Mouse (Mus musculus) cerebellum, postnatal 36 days (tissue): ENCODE measurements around the gene Dclk1.
A peak's percentile ranks its signal among the peaks of the same experiment; 100 is the strongest.

Experiments used
- DNase-seq, 2 experiments: peaks; one replicate each; pipeline ENCODE4 v3.0.0; 2021 to 2022; ENCODE audit warnings: mixed read lengths in 2 of 2

Gene Dclk1

DNA sequence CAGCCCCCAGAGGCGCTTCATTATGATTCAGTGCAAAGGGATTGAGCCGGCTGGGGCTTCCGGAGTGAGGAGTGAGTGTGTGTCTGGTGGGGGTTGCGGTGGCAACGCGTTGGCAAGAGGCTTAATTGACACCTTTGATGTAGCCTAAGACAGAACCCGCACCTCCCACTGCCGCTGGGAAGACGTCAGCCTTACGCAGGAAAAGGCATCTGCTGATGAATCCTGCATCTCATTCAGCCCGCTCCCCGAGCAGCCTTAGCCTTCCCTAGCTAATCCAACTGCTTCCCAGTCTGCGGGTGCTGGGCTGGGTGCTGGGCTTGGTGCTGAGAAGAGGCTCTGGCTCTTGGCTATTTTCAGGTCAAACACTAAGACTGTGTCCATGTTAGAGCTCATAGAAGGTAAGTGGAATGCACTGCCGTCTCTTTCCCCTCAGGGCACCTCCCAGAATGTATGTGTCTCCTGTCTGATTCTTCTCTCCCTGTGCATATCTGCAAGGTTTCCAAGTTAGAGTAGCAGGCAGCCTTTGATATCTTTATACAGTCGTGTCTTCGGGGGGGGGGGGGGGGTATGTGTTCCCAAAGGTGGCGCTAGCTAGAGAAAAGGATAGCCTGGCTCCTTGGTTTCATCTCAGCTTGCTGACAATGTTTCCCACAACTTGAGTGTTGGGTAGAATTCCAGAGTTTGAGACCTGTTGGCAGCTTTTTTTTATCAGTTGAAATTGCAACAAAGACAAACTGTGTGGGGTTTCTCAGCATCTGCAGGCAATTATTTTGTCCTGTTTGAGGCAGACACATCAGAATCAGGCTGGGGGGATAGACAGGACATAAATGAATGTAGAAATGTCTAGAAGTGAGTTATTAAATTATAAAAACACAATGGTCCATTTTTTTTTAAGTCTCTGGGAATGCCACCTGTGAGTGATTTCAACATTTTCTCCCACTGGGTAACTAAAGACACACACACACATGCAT lies 219.8 kb downstream of the Dclk1 start:
- peak; percentile 74 to 81 for DNase-seq

DNA sequence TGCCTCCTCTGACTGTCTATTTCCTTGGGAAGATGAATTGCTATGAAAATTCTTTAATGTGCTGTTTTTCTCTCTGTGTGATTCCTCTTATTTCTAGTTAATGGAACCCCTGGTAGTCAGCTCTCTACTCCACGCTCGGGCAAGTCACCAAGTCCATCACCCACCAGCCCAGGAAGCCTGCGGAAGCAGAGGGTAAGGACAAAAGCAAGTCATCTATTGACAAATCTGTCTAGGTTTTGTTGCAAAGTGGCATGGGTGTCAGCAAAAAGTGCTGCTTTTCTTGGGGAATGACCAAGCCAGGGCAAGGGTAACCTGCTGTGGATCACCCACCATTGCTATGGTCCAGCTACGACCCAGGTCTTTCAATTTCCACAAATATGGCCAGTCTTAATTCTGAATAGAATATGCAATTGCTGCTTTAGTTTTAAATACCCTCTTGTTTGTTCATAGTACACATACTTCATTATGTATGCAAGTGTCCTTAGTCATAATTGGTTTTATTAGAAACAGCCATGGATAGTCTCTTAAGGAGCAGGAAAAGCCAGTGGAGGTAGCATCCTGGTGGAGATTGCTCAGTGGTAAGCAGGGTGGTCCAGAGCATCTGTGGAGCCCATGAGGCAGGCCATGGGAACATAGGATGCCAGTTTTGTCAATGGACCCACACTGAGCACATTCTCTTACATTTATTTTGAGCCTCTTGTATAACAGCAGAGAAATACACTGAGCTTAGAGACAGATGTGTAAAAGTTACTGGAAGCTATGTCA lies 220.9 kb downstream of the Dclk1 start:
- peak; percentile 41 to 55 for DNase-seq

DNA sequence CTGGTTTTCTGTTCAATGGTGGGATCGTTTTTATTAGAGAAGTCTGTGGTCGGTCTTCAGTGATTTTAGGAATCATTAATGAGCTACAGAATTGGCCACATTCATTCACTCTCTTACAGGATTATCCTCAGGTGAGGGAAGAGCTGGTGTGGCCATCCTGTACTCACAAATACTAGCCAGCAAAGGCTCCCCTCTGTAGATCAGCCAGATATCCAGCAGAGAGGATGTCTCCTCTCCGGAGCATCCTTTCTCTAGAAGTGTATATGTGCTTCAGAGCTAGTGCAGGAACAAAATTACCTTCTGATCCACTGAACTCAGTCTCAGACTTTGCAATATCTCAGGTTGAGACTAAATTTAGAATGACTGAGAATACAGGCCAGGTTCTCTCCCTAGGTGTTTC lies 222.1 kb downstream of the Dclk1 start:
- DNase-seq, result peak in 1 of 2 experiments; percentile 40

DNA sequence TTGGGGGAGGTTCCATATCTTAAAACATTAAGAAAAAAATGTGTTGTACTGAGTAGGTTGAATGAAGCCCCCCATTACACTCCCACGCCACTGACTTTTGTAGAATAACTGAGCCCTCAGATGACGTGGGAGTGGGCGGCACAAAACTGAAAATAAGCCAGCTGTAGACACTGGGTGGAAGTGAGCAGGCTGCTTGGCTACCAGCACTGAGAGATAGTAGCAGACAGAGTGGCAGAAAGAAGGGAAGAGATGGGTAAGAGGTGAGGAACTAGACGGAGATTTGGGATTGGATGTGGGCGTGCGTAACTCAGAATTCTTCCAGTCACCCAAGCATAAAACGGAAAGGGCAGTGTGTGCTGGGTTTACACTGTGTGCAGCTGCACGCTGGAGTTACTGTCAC lies 223.6 kb downstream of the Dclk1 start:
- DNase-seq, result no peak

DNA sequence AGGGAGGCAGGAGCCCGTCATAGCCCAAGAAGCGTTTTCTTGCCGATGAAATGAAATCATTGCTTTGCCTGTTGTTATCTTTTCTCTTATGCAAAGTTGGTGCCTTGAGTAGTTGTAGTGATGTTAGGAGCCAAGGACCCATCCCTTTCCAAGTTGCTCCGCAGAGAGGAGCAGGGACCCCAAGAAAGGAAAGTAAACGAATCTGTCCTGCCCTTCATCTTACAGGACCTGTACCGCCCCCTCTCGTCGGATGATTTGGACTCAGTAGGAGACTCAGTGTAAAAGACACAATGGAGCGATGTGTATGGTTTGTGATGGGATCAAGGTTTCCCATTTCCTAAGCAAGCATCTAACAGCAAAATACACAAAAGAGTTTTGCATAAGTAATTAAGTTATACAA lies 224.2 kb downstream of the Dclk1 start:
- DNase-seq, result peak; percentile 58 to 59

DNA sequence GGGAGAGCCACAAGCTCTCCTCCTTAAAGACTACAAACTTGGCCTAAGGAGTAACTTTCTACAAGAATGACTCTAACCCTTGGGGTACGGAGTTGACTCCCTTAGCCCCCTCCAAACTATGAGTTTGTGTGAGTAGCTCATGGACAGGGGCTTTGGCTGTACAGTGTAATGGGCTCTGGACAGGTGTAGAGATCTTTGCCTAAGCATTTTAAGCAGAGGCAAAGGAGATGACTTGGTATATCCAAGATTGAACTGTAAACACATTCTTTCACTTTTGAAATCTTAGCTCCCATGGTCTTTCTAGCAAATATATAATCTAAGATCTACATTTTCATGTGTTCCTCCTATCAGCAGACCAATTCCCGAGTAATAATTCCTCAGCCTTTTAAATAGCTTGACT lies 229.9 kb downstream of the Dclk1 start, which contains the start of gene Gm21954:
Gm21954 (minus strand) TSS at position 101 of the 400 bp plus-strand sequence.
- DNase-seq, result no peak

DNA sequence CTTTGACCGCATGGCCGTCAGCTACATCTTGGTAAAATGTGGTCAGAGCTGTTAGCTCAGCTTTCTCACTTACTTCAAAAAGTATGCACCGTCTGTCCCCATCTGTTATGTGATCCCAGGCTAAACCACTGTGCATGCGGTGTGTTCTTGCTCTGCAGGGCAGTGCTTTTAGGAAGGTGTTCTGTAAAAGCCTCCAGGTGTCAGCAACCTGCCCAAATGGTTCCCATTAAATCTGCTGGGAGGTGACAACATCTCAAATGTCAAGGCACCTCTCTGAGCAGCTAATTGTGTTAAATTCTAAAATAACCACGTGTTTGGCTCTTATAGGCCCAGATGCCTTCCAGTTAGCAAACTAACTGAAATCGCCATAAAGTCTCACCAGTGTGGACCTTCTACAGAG lies 231.0 kb downstream of the Dclk1 start:
- no peak for DNase-seq

DNA sequence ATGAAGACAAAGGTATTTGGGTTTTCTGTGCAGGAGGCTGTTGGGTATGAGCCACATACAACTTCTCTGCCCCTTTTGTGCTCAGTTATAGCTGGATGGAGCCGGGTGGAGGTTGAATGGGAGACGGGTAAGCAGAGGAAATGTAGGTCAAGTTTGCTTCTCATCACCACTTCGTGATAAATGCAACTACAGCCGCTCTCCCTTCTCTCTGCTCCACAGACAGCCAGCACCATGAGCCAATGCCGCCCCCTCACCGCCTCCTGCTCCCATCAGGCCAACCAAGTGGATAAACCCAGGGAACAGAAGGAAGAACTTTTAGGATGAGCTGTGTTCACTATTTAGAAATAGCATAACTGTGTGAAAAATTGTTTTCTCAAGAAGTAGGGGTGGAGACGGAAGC lies 234.5 kb downstream of the Dclk1 start:
- peak; percentile 47 to 60 for DNase-seq

DNA sequence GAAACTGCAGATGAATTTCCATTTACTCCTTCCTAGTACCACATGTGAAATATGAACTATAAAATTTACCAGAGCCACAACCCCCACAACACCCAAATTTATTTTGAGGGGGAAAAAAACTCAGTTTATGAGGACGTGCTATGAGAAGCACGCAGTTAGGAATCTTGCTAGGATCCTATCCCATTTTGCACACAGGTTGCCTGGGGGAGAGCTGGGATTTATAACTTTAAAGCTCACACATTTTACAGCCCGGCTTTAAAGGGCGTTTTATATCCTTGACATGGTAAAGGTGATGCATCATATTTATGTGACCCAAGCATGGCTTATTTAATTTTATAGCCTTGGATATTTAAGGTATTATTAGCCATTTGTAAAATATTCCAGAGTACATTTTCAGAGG lies 237.1 kb downstream of the Dclk1 start:
- no peak for DNase-seq

DNA sequence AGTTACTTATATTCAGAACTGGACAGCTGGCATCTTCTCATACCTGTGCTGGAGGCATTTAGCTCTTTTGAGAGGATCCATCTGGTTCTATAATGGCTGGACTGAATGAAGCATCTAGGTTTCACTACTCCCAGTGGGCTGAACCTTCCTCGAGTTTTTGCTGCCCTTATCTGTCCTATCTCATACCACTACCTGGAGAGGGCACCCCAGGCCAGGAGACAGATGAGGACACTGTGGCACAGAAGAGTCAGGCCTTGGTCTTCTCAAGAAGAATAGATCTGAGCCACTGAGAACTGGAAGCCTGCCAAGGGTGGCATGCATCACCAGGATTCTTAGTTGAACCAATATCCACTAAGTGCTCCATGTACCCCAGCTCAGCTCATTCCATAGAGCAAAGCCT lies 239.0 kb downstream of the Dclk1 start:
- no peak for DNase-seq

DNA sequence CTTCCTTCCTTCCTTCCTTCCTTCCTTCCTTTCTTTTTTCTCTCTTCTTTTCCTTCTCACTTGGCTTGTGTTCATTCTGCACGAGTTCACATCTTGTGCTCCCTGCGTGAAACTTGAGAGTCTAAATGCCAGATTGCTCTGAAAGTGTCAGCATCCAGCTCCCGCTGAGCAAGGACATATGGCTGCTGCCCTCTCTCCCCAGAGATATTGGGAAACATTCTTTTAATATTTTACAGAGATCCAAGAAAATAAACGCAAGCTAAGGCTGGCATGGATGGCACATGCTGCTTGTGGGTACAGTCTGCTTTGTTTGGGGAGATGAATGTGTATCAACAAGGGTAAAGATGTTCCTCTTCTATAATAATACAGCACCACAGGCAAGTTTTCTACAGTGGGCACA lies 241.2 kb downstream of the Dclk1 start:
- peak; percentile 84 to 87 for DNase-seq

DNA sequence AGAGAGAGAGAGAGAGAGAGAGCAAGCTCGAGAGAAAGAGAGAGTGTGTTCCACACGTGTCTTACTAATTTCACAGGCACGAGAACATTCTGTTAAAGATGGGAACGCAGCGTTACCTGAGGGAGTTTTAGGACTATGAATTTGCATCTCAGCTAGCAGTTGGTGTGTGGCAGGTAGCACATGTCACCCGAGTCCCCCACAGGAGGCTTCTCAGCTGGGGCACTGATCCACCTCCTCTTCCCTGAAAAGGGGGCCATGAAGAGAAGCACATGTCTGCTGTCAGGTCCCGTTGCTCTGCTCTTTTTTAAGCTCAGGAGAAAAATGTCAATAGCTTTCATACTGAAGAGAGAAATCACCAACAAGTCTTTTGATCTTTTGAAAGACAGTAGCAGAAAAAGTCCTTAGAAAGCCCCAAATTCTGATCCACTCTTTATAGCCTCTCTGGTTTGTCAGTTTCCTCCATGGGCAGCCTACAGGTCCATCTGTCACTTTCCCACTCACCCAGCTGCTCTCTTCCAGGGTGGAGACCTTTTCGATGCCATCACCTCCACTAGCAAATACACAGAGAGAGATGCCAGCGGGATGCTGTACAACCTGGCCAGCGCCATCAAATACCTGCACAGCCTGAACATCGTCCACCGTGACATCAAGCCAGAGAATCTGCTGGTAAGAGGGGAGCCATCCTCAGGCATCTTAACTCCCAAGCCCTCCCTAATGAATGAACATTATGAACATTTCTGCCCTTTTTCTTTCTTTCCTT lies 247.2 kb downstream of the Dclk1 start:
- DNase-seq, result peak; percentile 83 to 87

DNA sequence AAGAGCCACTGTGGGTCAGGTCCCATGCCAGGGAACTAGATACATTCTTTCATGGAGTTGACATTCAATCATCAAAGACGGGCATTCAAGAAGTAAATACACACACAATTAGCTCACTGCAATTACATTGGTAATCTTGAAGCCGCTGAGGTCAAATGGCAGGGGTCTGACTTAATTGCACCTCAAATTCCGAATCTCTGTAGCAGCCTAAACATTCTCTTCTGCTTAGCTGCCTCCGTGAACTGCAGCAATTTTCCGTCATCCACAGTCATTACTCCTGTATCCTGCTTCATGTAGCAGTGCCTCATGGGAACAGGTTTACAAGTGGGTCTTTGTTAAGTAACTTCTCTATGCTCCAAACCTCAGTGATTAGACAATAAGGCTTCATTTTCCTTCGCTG lies 249.9 kb downstream of the Dclk1 start:
- DNase-seq, result no peak

DNA sequence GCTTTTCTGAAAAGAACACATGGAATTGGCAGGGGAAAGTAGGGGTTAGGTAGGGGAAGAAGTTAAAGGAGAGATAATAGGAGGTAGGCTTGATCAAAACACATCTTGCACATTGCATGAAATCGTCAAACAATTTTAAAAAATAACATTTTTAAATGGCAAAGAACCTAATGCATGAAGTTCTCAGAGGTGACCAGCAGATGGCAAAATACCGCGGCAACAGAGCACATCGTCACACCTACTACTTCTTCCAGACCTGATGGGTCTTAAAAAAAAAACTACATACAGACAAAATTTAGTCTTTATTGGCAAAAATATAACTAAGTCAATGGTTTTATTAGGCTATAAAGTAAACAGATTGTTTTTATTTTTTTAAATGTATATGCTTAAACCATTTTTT lies 252.2 kb downstream of the Dclk1 start:
- no peak for DNase-seq

DNA sequence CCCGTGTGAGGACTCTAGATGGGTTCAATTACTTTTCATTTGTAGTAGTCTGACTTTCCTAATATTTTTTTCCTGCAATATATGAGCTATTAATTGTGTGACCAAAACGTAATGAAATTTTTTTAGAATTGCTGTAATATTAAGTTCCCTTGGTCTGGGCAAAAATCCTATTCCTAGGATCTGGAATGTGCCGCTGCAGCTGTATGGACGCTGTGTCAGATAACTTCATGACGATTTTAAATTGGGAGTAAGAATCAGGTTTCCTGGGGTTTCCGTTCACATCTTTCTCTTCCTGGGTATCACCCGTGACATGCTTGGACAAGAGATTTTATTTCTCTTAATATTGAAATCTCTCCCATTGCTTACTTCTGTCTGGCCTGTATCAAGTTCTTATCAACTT lies 253.1 kb downstream of the Dclk1 start:
- DNase-seq, result no peak

DNA sequence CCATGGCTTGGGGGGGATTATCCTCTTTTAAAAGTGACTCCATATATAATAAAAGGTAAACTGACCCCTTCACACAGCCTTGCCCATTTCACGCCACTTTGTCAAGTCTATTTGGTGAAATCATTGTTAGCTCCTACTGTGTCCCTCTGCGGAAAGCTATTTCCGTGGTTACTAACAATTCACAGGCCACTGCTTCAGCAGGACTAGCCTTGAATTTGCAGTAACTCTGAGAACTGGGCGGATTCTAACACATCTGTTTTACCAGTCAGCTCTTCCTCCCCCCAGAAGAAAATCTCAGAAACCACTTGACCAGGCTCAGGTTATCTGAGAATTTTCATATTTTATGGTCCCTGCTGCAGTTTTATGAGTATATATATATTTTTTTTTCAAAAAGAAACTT lies 253.7 kb downstream of the Dclk1 start:
- DNase-seq, result no peak

DNA sequence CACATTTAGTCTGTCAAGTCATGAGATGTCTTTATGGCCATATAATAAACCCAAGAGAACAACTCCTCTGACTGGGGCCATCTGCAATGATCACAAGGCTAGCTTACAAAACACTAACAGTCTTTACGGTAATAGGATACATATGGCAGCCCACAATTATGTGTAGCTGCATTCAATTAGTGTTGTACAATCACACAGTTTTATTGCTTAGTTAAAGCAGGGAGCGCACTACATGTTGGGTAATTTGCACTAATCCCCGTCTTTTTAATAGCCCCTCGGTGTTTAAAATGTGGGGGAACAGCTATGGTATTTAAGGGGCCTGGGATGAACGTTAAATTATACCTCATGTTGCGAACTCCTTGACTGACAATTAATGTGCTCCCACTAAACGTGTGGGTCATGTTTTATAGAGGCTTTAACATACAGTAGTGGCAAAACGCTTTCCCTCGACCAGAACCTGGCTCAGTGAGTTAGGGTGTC lies 254.3 kb downstream of the Dclk1 start:
- no peak for DNase-seq

DNA sequence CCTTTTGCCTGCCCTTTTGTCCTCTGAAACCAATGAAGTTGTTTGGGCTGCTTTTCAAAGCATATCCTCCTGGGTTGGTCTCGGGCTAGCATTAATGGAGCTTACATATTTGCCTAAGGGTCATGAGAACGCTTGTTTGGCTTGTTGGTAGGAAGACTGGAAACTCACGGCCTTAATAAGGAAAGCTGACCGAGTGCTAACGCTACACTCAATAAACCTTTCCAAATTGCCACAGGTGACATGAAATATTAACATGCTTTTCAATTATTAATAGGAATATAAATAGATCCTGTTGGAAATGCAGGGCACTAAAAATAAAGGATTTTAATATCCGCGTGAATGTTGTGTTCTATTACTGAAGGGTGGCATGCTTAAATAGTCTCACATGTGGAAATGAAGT lies 257.1 kb downstream of the Dclk1 start:
- no peak for DNase-seq

DNA sequence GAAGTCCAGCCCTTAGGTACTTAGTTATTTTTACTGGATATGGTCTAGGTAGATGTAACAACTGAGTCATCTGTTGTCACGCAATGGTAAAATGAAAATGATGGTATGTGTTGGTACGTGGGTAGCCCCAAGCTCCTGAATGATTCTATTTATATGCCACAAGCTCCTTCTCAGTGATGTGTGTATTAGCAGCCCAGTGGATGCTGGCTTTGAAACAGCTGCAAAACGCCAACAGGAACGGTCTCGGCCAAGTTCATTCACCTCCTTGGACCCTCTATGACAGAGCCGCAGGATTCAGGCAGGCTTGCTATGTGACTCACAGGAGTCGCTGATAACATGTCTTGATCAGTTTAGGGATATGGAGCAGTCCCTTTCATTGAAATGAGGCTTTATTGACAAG lies 268.0 kb downstream of the Dclk1 start:
- DNase-seq, result no peak

DNA sequence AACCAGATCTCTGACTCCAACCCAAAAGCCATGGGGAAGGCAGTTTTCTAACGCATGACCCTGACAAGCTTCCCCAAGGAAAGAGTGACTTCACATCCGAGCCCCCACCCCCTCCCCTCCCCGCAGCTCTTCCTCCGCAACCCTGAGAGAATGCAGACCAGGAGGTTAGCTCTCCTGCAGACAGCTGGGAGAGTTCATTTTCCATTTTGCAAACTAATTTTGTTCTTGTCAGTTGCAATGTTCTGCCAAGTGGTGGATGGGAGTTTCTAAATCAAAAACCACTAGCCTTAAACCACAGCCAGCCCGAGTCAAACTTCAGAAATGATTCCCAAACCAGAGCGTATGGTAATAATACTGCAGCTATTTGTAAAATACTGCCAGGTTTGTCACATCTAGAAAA lies 269.5 kb downstream of the Dclk1 start:
- DNase-seq, result no peak

DNA sequence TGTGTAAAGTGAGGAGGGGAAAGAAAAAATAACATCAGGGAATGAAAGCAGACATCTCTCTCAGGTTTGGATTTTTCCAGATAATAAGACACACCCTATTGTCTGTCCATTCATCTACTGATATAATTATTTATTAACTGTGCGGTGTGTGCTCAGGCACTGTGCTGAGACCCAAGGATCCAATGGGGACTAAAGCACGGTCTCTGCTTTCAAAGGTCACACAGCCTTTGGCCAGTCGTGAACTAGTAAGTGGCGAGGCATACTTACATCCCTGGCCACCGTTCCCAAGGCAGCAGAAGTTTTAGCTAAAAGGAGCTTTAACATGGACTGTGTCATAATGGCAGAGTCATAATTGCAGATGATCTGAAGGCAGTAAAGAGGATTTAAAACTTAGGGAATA lies 273.8 kb downstream of the Dclk1 start:
- no peak for DNase-seq

DNA sequence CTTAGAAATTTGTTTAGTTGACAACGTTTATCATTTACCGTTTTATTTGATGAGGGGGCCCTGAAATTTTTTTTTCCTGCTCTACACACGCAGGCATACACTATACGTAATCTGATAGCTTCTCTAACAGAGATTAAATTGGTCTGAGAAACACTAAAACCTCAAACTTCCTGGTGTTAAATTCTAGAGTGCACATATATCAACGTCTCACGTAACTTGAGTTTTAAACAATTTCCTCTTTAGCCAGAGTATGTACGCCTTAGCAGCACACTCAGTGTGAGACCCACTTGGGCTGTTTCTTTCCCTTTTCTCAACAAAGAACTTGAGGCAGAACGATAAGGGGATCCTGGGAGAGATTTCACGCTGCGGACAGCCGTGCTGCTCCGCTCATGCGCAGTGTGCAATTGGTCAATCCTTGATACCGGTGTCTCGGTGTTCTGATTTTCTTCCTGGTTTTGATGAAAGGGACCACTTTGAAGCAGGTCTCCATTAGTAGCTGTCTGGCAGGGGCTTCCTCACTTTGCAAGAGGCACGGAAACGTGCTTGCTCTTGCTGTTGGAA lies 275.4 kb downstream of the Dclk1 start:
- no peak for DNase-seq
